Mouse (Mus musculus) heart, embryonic 11.5 days (tissue): ENCODE data around the gene Cass4. TPM values are rescaled to one million over a fixed set of nuclear protein-coding genes. Genes with fewer than 3 reads are reported as not detected.

Source experiments
- ATAC-seq: fragments of 200-750 bp; cut with Nextera tagmentation; replicated peaks from 2 replicates; pipeline ENCODE4 v1.8.0; 2017; ENCODE audit warnings: moderate library complexity; ENCODE audit not compliant: insufficient number of reproducible peaks, low FRiP score, low TSS enrichment
- H3K27ac ChIP-seq: fragments of 300-500 bp; sonication (generic); 2 replicates; pipeline ENCODE4 v1.5.1; 2014; ENCODE audit warnings: mild to moderate bottlenecking, low read depth, low read length
- H3K27me3 ChIP-seq: fragments of 300-500 bp; sonication (generic); 2 replicates; pipeline ENCODE4 v1.6.1; 2014; ENCODE audit warnings: mild to moderate bottlenecking, low read length, mixed read lengths; ENCODE audit not compliant: control insufficient read depth, insufficient read depth
- H3K36me3 ChIP-seq: fragments of 300-500 bp; sonication (generic); 2 replicates; pipeline ENCODE4 v1.6.1; 2014; ENCODE audit warnings: mild to moderate bottlenecking, low read length, moderate library complexity, mixed read lengths; ENCODE audit not compliant: control insufficient read depth, insufficient read depth
- H3K4me1 ChIP-seq: fragments of 300-500 bp; sonication (generic); 2 replicates; pipeline ENCODE4 v1.6.1; 2014; ENCODE audit warnings: low read length; ENCODE audit not compliant: control insufficient read depth, insufficient read depth
- H3K4me2 ChIP-seq: fragments of 300-500 bp; sonication (generic); 2 replicates; pipeline ENCODE4 v1.6.1; 2014; ENCODE audit warnings: mild to moderate bottlenecking, moderate library complexity
- H3K4me3 ChIP-seq: fragments of 300-500 bp; sonication (generic); 2 replicates; pipeline ENCODE4 v1.5.1; 2014; ENCODE audit warnings: low read depth, low read length
- H3K9ac ChIP-seq: fragments of 300-500 bp; sonication (generic); 2 replicates; pipeline ENCODE4 v1.6.1; 2014; ENCODE audit warnings: mild to moderate bottlenecking, low read depth, low read length, moderate library complexity
- H3K9me3 ChIP-seq: fragments of 300-500 bp; sonication (generic); replicated peaks from 2 replicates; pipeline ENCODE4 v1.6.1; 2016; ENCODE audit warnings: low read length; ENCODE audit not compliant: control insufficient read depth
- whole genome bisulfite sequencing: fragments of 180-500 bp; shearing (Covaris S2); extraction: QIAGEN DNeasy Blood & Tissue Kit; methylation state at CpG from one replicate; pipeline ENCODE4 v1.1.7; 2014; ENCODE audit not compliant: insufficient replicate concordance; 5-methylcytosine and 5-hydroxymethylcytosine counted together
- polyA plus RNA-seq: library from polyadenylated mRNA; unstranded; fragments of >200 nt; fragmentation: Nextera tagmentation; extraction: Ambion mirVana; gene quantifications from 2 replicates; pipeline ENCODE4 v1.2.1, GENCODE M21; 2014

The Cass4 gene
- polyA plus RNA-seq, result 0.89 and 0.94 TPM in 2 replicates

GRCm38 (mm10) chr2:172393391-172394051 is at the start of gene Cass4:
Cass4 (plus strand) TSS chr2:172393794.
- no peaks in the 10 kb centered on the region for H3K4me1 ChIP-seq
- H3K9ac ChIP-seq, result no peak within 1 kb of the TSS
- H3K9me3 ChIP-seq, result no peaks in the 10 kb centered on the region
- no peaks in the 10 kb centered on the region for H3K27me3 ChIP-seq
- H3K27ac ChIP-seq, result no peak within 1 kb of the TSS
- WGBS, result 18% methylated on average over 13 of the region's 13 CpGs
- no peaks in the 10 kb centered on the region for H3K36me3 ChIP-seq
- no peak for ATAC-seq
- no peak within 1 kb of the TSS for H3K4me3 ChIP-seq
- H3K4me2 ChIP-seq, result peak within 1 kb of the TSS; percentile 46

- H3K27me3 ChIP-seq, result no peaks in the 10 kb centered on the region
- peak overlapping the region; percentile 78 for H3K4me2 ChIP-seq
- H3K36me3 ChIP-seq, result no peaks in the 10 kb centered on the region
- no peaks in the 10 kb centered on the region for H3K9me3 ChIP-seq
- no peak for ATAC-seq
- H3K4me1 ChIP-seq, result peaks cover 24% of the 10 kb centered on the region
- peak overlapping the region; percentile 61 for H3K4me3 ChIP-seq
- WGBS, result 36% methylated on average over 5 of the region's 5 CpGs
- H3K27ac ChIP-seq, result peak overlapping the region; percentile 70
- H3K9ac ChIP-seq, result peak overlapping the region; percentile 10; the same call in 1 of the 2 replicates
Measured at GRCm38 (mm10) chr2:172344669-172345068, 48.9 kb upstream of the Cass4 start.

GRCm38 (mm10) chr2:172345258-172345738 is 48.3 kb upstream of the Cass4 start, which contains the start of gene Fam210b:
Fam210b (plus strand) TSS chr2:172345565.
- H3K4me1 ChIP-seq, result peaks cover 24% of the 10 kb centered on the region
- ATAC-seq, result peak; percentile 93
- H3K9me3 ChIP-seq, result no peaks in the 10 kb centered on the region
- peak within 1 kb of the TSS; percentile 73 for H3K9ac ChIP-seq
- H3K36me3 ChIP-seq, result no peaks in the 10 kb centered on the region
- under 1% methylated on average over 35 of the region's 35 CpGs for WGBS
- peak within 1 kb of the TSS; percentile 78 for H3K4me2 ChIP-seq
- no peaks in the 10 kb centered on the region for H3K27me3 ChIP-seq
- peak within 1 kb of the TSS; percentile 61 for H3K4me3 ChIP-seq
- peak within 1 kb of the TSS; percentile 92 for H3K27ac ChIP-seq

- Histone ChIP-seq H3K9ac (peak overlapping the region; percentile 73), H3K9me3 (no peaks in the 10 kb centered on the region), H3K4me3 (peak overlapping the region; percentile 61), H3K27ac (peak overlapping the region; percentile 92), H3K27me3 (no peaks in the 10 kb centered on the region), H3K4me2 (peak overlapping the region; percentile 78), H3K4me1 (peaks cover 32% of the 10 kb centered on the region), H3K36me3 (no peaks in the 10 kb centered on the region)
- no peak for ATAC-seq
- 6% methylated on average over 31 of the region's 31 CpGs for WGBS
Measured at GRCm38 (mm10) chr2:172346034-172346929, 47.3 kb upstream of the Cass4 start.

GRCm38 (mm10) chr2:172346933-172347611 is 46.5 kb upstream of the Cass4 start:
- H3K4me1 ChIP-seq, result peaks cover 32% of the 10 kb centered on the region

GRCm38 (mm10) chr2:172348297-172348950 is 45.2 kb upstream of the Cass4 start:
- Histone ChIP-seq H3K4me2 (peak overlapping the region; percentile 50), H3K9ac (peak overlapping the region; percentile 59; the same call in 1 of the 2 replicates), H3K4me1 (peaks cover 32% of the 10 kb centered on the region), H3K27me3 (no peaks in the 10 kb centered on the region), H3K27ac (peak overlapping the region; percentile 92), H3K9me3 (no peaks in the 10 kb centered on the region), H3K36me3 (peaks cover 3% of the 10 kb centered on the region; the same call in 1 of the 2 replicates), H3K4me3 (peak overlapping the region; percentile 61)
- WGBS, result 19% methylated on average over 3 of the region's 3 CpGs
- peak; percentile 67 for ATAC-seq

More at GRCm38 (mm10) chr2:172346933-172347611, 46.5 kb upstream of the Cass4 start:
- no peaks in the 10 kb centered on the region for H3K9me3 ChIP-seq
- peak overlapping the region; percentile 61 for H3K4me3 ChIP-seq
- no peaks in the 10 kb centered on the region for H3K27me3 ChIP-seq
- H3K27ac ChIP-seq, result peak overlapping the region; percentile 92
- no peaks in the 10 kb centered on the region for H3K36me3 ChIP-seq
- peak overlapping the region; percentile 73; the same call in 1 of the 2 replicates for H3K9ac ChIP-seq
- ATAC-seq, result peak; percentile 50
- 48% methylated on average over 8 of the region's 8 CpGs for WGBS
- peak overlapping the region; percentile 78 for H3K4me2 ChIP-seq

GRCm38 (mm10) chr2:172349776-172350175 is 43.8 kb upstream of the Cass4 start:
- H3K4me1 ChIP-seq, result peaks cover 30% of the 10 kb centered on the region
- no peak overlapping the region for H3K9ac ChIP-seq
- WGBS, result 68% methylated on average over 14 of the region's 14 CpGs
- ATAC-seq, result no peak
- no peak overlapping the region for H3K27ac ChIP-seq
- H3K27me3 ChIP-seq, result no peaks in the 10 kb centered on the region
- H3K9me3 ChIP-seq, result no peaks in the 10 kb centered on the region
- peaks cover 5% of the 10 kb centered on the region; the same call in 1 of the 2 replicates for H3K36me3 ChIP-seq
- peak overlapping the region; percentile 44 for H3K4me2 ChIP-seq
- no peak overlapping the region for H3K4me3 ChIP-seq
